Mouse (Mus musculus) midbrain, embryonic 10.5 days (tissue): ENCODE data around the gene Clcn1. TPM values are rescaled to one million over a fixed set of nuclear protein-coding genes. Genes with fewer than 3 reads are reported as not detected.

Source experiments
- DNase-seq: peaks from one replicate; pipeline ENCODE4 v3.0.0-alpha.2; 2017; ENCODE audit warnings: low spot score
- H3K27ac ChIP-seq: fragments of 300-500 bp; sonication (generic); replicated peaks from 2 replicates; pipeline ENCODE4 v1.5.1; 2016; ENCODE audit warnings: mild to moderate bottlenecking
- H3K27me3 ChIP-seq: fragments of 300-500 bp; sonication (generic); 2 replicates; pipeline ENCODE4 v1.6.1; 2016; ENCODE audit warnings: low read depth, mild to moderate bottlenecking; ENCODE audit not compliant: poor library complexity, severe bottlenecking
- H3K36me3 ChIP-seq: fragments of 300-500 bp; sonication (generic); 2 replicates; pipeline ENCODE4 v1.6.1; 2016; ENCODE audit warnings: mild to moderate bottlenecking, moderate library complexity
- H3K4me1 ChIP-seq: fragments of 300-500 bp; sonication (generic); 2 replicates; pipeline ENCODE4 v1.6.1; 2016
- H3K4me3 ChIP-seq: fragments of 300-500 bp; sonication (generic); 2 replicates; pipeline ENCODE4 v1.5.1; 2016; ENCODE audit warnings: mild to moderate bottlenecking, moderate library complexity
- H3K9me3 ChIP-seq: fragments of 300-500 bp; sonication (generic); replicated peaks from 2 replicates; pipeline ENCODE4 v1.6.1; 2016; ENCODE audit warnings: mild to moderate bottlenecking
- WGBS: fragments of 180-500 bp; shearing (Covaris S2); methylation state at CpG from one replicate; pipeline ENCODE4 v1.1.7; 2016; 5-methylcytosine and 5-hydroxymethylcytosine counted together
- polyA plus RNA-seq: library from polyadenylated mRNA; unstranded; fragments of >200 nt; fragmentation: Nextera tagmentation; extraction: Ambion mirVana; gene quantifications from 2 replicates; pipeline ENCODE4 v1.2.1, GENCODE M21; 2016

The Clcn1 gene
- polyA plus RNA-seq, 1 experiment from 2014 or later = 1.7 TPM

- peaks cover 12% of the 10 kb centered on the region for H3K36me3 ChIP-seq
- H3K9me3 ChIP-seq = no peaks in the 10 kb centered on the region
- 1% methylated on average over 32 of the region's 32 CpGs for WGBS
- peaks cover 49% of the 10 kb centered on the region for H3K4me1 ChIP-seq
- H3K4me3 ChIP-seq = peak overlapping the region; percentile 80
- peaks cover 60% of the 10 kb centered on the region for H3K27me3 ChIP-seq
- peak overlapping the region; percentile 93 for H3K27ac ChIP-seq
- DNase-seq = peak; percentile 68
These were observed 37.6 kb downstream of the Clcn1 start for GRCm38 (mm10) chr6:42324067-42324481.

- Histone ChIP-seq H3K4me1 (peaks cover 49% of the 10 kb centered on the region), H3K9me3 (no peaks in the 10 kb centered on the region), H3K4me3 (peak within 1 kb of the TSS; percentile 80), H3K27ac (peak within 1 kb of the TSS; percentile 93), H3K36me3 (peaks cover 12% of the 10 kb centered on the region), H3K27me3 (peaks cover 61% of the 10 kb centered on the region)
- peak; percentile 79 for DNase-seq
- 2% methylated on average over 47 of the region's 68 CpGs for WGBS
These were observed 38.2 kb downstream of the Clcn1 start, which contains the start of gene Fam131b for GRCm38 (mm10) chr6:42324482-42325267. Gene Fam131b, minus strand, starts transcription at chr6:42324643.

- Histone ChIP-seq H3K27ac (peak overlapping the region; percentile 93), H3K4me1 (peaks cover 49% of the 10 kb centered on the region), H3K36me3 (peaks cover 12% of the 10 kb centered on the region), H3K27me3 (peaks cover 61% of the 10 kb centered on the region), H3K9me3 (no peaks in the 10 kb centered on the region), H3K4me3 (peak overlapping the region; percentile 80)
- DNase-seq = peak; percentile 85
- WGBS = 0% methylated on average over 7 of the region's 7 CpGs
These were observed 38.8 kb downstream of the Clcn1 start for GRCm38 (mm10) chr6:42325268-42325609.

- no peak for DNase-seq
- 87% methylated on average over 3 of the region's 3 CpGs for WGBS
- Histone ChIP-seq H3K36me3 (0 out of 2 replicates have a peak, but pooled peaks cover 2% of the 10 kb centered on the region), H3K9me3 (no peaks in the 10 kb centered on the region), H3K4me3 (no peak overlapping the region), H3K27ac (no peak overlapping the region), H3K4me1 (peaks cover 49% of the 10 kb centered on the region), H3K27me3 (peaks cover 53% of the 10 kb centered on the region)
These were observed 40.0 kb downstream of the Clcn1 start for GRCm38 (mm10) chr6:42326509-42326908.

GRCm38 (mm10) chr6:42328757-42329156, 42.3 kb downstream of the Clcn1 start:
- Histone ChIP-seq H3K9me3 (0 out of 2 replicates have a peak, but pooled peaks cover 3% of the 10 kb centered on the region), H3K4me3 (no peak overlapping the region), H3K4me1 (peaks cover 31% of the 10 kb centered on the region), H3K27me3 (peaks cover 30% of the 10 kb centered on the region), H3K27ac (no peak overlapping the region), H3K36me3 (no peaks in the 10 kb centered on the region)
- DNase-seq = no peak
- WGBS = 75% methylated on average over 3 of the region's 3 CpGs

GRCm38 (mm10) chr6:42330216-42330615, 43.7 kb downstream of the Clcn1 start:
- H3K9me3 ChIP-seq = 0 out of 2 replicates have a peak, but pooled peaks cover 3% of the 10 kb centered on the region
- peaks cover 16% of the 10 kb centered on the region for H3K4me1 ChIP-seq
- no peak overlapping the region for H3K4me3 ChIP-seq
- 77% methylated on average over 3 of the region's 3 CpGs for WGBS
- no peak for DNase-seq
- H3K36me3 ChIP-seq = no peaks in the 10 kb centered on the region
- no peak overlapping the region for H3K27ac ChIP-seq
- peaks cover 23% of the 10 kb centered on the region for H3K27me3 ChIP-seq

GRCm38 (mm10) chr6:42330946-42331345, 44.5 kb downstream of the Clcn1 start:
- no peak for DNase-seq
- 86% methylated on average over 3 of the region's 3 CpGs for WGBS
- Histone ChIP-seq H3K36me3 (no peaks in the 10 kb centered on the region), H3K9me3 (0 out of 2 replicates have a peak, but pooled peaks cover 3% of the 10 kb centered on the region), H3K27me3 (peaks cover 23% of the 10 kb centered on the region), H3K27ac (no peak overlapping the region), H3K4me1 (peaks cover 9% of the 10 kb centered on the region), H3K4me3 (no peak overlapping the region)

GRCm38 (mm10) chr6:42339189-42339588, 52.7 kb downstream of the Clcn1 start:
- 89% methylated on average over 2 of the region's 2 CpGs for WGBS
- Histone ChIP-seq H3K36me3 (no peaks in the 10 kb centered on the region), H3K27ac (no peak overlapping the region), H3K9me3 (no peaks in the 10 kb centered on the region), H3K27me3 (no peaks in the 10 kb centered on the region), H3K4me1 (peaks cover 5% of the 10 kb centered on the region; the same call in 1 of the 2 replicates), H3K4me3 (no peak overlapping the region)
- DNase-seq = no peak

GRCm38 (mm10) chr6:42339981-42340380, 53.5 kb downstream of the Clcn1 start:
- H3K27ac ChIP-seq = no peak overlapping the region
- DNase-seq = no peak
- H3K36me3 ChIP-seq = no peaks in the 10 kb centered on the region
- H3K27me3 ChIP-seq = no peaks in the 10 kb centered on the region
- 80% methylated on average over 5 of the region's 5 CpGs for WGBS
- H3K4me3 ChIP-seq = no peak overlapping the region
- H3K4me1 ChIP-seq = peaks cover 5% of the 10 kb centered on the region; the same call in 1 of the 2 replicates
- H3K9me3 ChIP-seq = no peaks in the 10 kb centered on the region

GRCm38 (mm10) chr6:42342171-42342570, 55.7 kb downstream of the Clcn1 start:
- no peaks in the 10 kb centered on the region for H3K36me3 ChIP-seq
- 80% methylated on average over 1 of the region's 1 CpGs for WGBS
- DNase-seq = no peak

GRCm38 (mm10) chr6:42343361-42344120, 57.1 kb downstream of the Clcn1 start:
- Histone ChIP-seq H3K27ac (no peak overlapping the region), H3K36me3 (no peaks in the 10 kb centered on the region), H3K4me1 (peaks cover 8% of the 10 kb centered on the region), H3K9me3 (no peaks in the 10 kb centered on the region), H3K4me3 (no peak overlapping the region), H3K27me3 (no peaks in the 10 kb centered on the region)
- no peak for DNase-seq
- WGBS = 90% methylated on average over 9 of the region's 9 CpGs

More at GRCm38 (mm10) chr6:42342171-42342570, 55.7 kb downstream of the Clcn1 start:
- Histone ChIP-seq H3K27ac (no peak overlapping the region), H3K27me3 (no peaks in the 10 kb centered on the region), H3K4me3 (no peak overlapping the region), H3K4me1 (peaks cover 5% of the 10 kb centered on the region; the same call in 1 of the 2 replicates), H3K9me3 (no peaks in the 10 kb centered on the region)

GRCm38 (mm10) chr6:42344255-42344654, 57.8 kb downstream of the Clcn1 start:
- DNase-seq = no peak
- no peaks in the 10 kb centered on the region for H3K27me3 ChIP-seq
- H3K36me3 ChIP-seq = no peaks in the 10 kb centered on the region
- 88% methylated on average over 1 of the region's 1 CpGs for WGBS
- H3K27ac ChIP-seq = no peak overlapping the region
- H3K4me1 ChIP-seq = peaks cover 15% of the 10 kb centered on the region
- no peak overlapping the region for H3K4me3 ChIP-seq
- H3K9me3 ChIP-seq = no peaks in the 10 kb centered on the region
